In the genomic region with DNA sequence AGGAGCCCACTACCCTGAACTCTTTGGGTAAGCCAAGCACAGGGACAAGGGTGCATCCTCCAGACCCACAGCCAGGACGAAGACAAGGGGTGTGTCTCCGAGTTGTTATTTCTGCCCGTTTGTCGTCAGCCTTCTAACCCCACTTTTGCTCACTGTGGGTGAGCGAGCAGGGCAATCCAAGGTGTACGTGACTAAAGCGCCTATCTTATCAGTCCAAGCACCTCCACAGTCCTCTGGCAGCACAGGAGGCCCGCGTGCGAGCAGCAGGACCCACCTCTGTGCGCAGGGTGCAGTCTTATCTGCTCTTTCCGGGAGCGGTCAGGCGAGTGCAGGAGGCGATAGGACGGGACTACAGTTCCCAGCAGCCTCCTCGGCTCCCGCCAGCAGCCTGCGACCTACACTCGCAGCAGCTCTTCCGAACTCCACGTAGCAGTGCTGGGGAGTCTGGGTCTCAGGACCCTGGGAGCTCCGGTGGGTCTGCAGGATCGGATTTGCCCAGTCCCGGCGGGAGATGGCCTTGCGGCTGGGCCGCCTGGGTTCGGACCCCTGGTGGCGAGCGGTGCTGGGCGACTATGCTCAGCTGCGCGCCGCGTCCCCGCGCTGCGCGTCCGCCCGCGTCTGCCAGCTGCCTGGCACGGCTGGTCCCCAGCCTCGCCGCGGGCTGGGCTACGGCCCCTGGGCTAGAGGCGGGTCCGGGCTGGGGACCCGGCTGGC, we compare ENCODE assay signal across 8 mouse cellular contexts. TPM values are rescaled to one million over a fixed set of nuclear protein-coding genes. Genes with fewer than 3 reads are reported as not detected.
DNase-seq lines count a peak whose midpoint lies in the region; ATAC-seq and TF ChIP-seq lines count a peak whose summit lies in the region.

TSS of gene Cpox (plus strand) at position 376 of the 714 bp plus-strand sequence.

- peak; percentile 69 for DNase-seq in gastrocnemius, postnatal 10 days
- DNase-seq in induced T-regulatory cell, adult 2 months (ENCODE audit: low read depth) = peak; percentile 86
- peak; percentile 50 to 80 for DNase-seq in left cerebral cortex, adult 9 months (ENCODE audit: low spot score in 2 of 2)
- DNase-seq in right cerebral cortex, postnatal 14 days = peak; percentile 74
- peak; percentile 77 to 82 for DNase-seq in urinary bladder, postnatal 36 days (ENCODE audit: low spot score in 2 of 2)

- peak; percentile 78 for TF ChIP-seq POLR2A in cortical plate, adult 2 months (IDR thresholded peaks at IDR 0.05; ENCODE audit: extremely low read depth, insufficient read depth, low read length)

- H3K4me1 ChIP-seq in cortical plate, adult 2 months (ENCODE audit: control insufficient read depth, insufficient read depth, low read length) = peaks cover 3% of the 10 kb centered on the region; the same call in 1 of the 2 replicates

- H3K27ac ChIP-seq in cortical plate, adult 2 months (ENCODE audit: insufficient read depth, low read length) = peak within 1 kb of the TSS; percentile 85

- peak; percentile 96 for ATAC-seq in activated CD4-positive, CD25-positive, alpha-beta regulatory T cell, adult 4 months
- ATAC-seq in megakaryocyte progenitor cell, adult 5-6 weeks (replicated peaks; ENCODE audit: poor library complexity) = peak; percentile 89

- H3K4me3 ChIP-seq in cortical plate, adult 2 months (ENCODE audit: insufficient read depth, low read length) = peak within 1 kb of the TSS; percentile 66

- TF ChIP-seq CTCF in cortical plate, adult 2 months (IDR thresholded peaks at IDR 0.05; ENCODE audit: extremely low read depth, insufficient read depth, low read length) = no peak

RNA-seq across cellular contexts. Expression of gene Cpox, which starts in this region (rescaled TPM):
- 10 to 100 TPM; 34.0 to 37.2 TPM for polyA plus RNA-seq in activated CD4-positive, CD25-positive, alpha-beta regulatory T cell, adult 4 months (2017; shearing (Covaris generic))
- polyA plus RNA-seq in cortical plate, adult 2 months (2012; rRNA removed) = 37.1 and 40.6 TPM in 2 replicates
- total RNA-seq in gastrocnemius, postnatal 10 days (2021) = 10 to 100 TPM; 12.0 to 12.4 TPM
- total RNA-seq in megakaryocyte progenitor cell, adult 5-6 weeks (2015) = 68.8 and 73.1 TPM in 2 replicates
- total RNA-seq in megakaryocyte progenitor cell, adult 5-6 weeks (2017) = 28.9 and 34.3 TPM in 2 replicates

Comparison
In these comparisons a context has a peak if more than half of its experiments do, and no peak if none do; other contexts are left out.
1. Peak in every context shown above with its lines: DNase-seq, ATAC-seq, H3K4me3 ChIP-seq and H3K27ac ChIP-seq.